Mouse (Mus musculus): ENCODE measurements around the gene Slc17a9. TPM values are rescaled to one million over a fixed set of nuclear protein-coding genes. Genes with fewer than 3 reads are reported as not detected.

Gene Slc17a9
- 0.84 and 1.2 TPM in 2 replicates for polyA plus RNA-seq (2012; rRNA removed)

DNA sequence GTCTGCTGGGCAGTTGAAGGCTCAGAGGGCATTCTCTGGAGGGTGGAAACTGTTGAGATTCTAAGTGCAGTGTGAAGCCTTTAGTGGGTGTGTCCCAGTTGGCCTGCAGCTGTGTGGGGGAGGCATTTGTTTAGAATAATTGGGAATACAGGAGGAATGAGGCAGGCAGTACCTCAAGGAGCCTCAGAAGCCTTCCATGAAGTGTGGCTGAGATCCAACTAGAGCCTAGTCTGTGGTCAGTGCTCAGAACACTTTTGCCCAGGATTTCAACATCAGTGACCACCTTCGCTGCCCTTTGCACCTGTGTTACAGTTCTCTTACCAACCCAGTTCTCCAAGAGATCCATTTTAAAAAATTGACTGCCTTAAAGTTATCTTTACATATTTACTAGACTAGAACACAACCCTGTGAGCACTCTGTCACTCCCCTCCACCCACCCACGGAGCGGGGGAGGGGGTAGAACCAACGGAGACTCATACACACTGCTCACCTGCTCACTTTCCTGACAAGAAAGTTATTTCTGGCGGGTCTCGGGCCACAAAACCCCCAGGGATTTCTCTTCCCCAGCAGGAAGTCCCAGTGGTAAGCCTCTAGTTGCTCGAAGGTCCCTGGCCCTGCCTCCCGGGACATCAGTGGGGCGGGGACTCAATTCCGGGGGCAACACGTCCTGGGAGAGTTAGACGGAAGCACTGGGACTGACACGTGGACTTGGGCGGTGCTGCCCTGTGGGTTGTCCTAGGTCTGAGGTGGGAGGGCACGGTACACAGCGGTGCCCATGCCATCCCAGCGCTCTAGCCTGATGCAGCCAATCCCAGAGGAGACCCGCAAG lies at the start of gene Slc17a9:
Slc17a9 (plus strand) TSS at position 679 of the 829 bp plus-strand sequence.

GRCm38 (mm10) chr2:180709923-180710272 lies 15.2 kb upstream of the Slc17a9 start, which contains the start of the genes Dido1 and Gid8:
Gene Dido1, minus strand, starts transcription at chr2:180709999.
Gene Gid8, plus strand, starts transcription at chr2:180710117.

DNA sequence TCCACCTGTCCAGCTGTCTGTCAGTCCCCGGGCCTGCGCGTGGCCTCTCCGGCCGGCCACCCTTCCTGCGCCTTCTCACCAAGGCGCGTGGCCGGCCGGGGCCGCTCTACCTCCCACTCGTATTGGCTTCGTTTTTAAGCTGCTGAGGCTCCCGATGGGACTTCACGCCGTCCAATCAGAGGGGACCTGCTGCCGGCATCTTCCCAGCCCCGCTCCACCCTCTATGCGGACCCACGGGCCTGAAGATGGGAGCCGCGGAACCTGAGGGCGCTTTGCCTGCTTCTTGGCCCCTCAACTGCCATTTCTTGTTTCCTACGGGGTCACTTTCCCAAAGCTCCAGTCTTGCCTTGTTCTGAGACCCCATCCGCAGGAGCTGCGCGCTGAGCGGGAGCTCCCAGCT lies 51.7 kb downstream of the Slc17a9 start, which contains the start of gene Bhlhe23:
Bhlhe23 (minus strand) TSS at position 108 of the 400 bp plus-strand sequence.

Other genes starting within 250 kb of the Slc17a9 start
- gene Ntsr1, start 225.3 kb upstream of the Slc17a9 start, polyA plus RNA-seq (2012; rRNA removed): 0.12 and 0.67 TPM in 2 replicates
- gene Mrgbp, start 144.0 kb upstream of the Slc17a9 start, polyA plus RNA-seq (2012; rRNA removed): 52.6 and 61.4 TPM in 2 replicates
- gene Ogfr, start 136.0 kb upstream of the Slc17a9 start, polyA plus RNA-seq (2012; rRNA removed): 111 and 118 TPM in 2 replicates
- 13.4 and 32.4 TPM in 2 replicates for gene Col9a3, start 127.5 kb upstream of the Slc17a9 start, polyA plus RNA-seq (2012; rRNA removed)
- gene Tcfl5, start 82.6 kb upstream of the Slc17a9 start, polyA plus RNA-seq (2012; rRNA removed): 0.97 and 1.1 TPM in 2 replicates
- gene Dido1, start 15.3 kb upstream of the Slc17a9 start, polyA plus RNA-seq (2012; rRNA removed): 39.2 and 44.3 TPM in 2 replicates
- gene Gid8, start 15.1 kb upstream of the Slc17a9 start, polyA plus RNA-seq (2012; rRNA removed): 49.7 and 60.5 TPM in 2 replicates
- 4.4 and 9.2 TPM in 2 replicates for gene Bhlhe23, start 51.6 kb downstream of the Slc17a9 start, polyA plus RNA-seq (2012; rRNA removed)
- gene Ythdf1, start 195.7 kb downstream of the Slc17a9 start, polyA plus RNA-seq (2012; rRNA removed): 41.1 and 71.1 TPM in 2 replicates
- 0.29 and 0.41 TPM in 2 replicates for gene Birc7, start 203.8 kb downstream of the Slc17a9 start, polyA plus RNA-seq (2012; rRNA removed)
- gene Nkain4, start 229.4 kb downstream of the Slc17a9 start, polyA plus RNA-seq (2012; rRNA removed): 40.6 and 50.9 TPM in 2 replicates
- 68.6 and 83.8 TPM in 2 replicates for gene Arfgap1, start 242.0 kb downstream of the Slc17a9 start, polyA plus RNA-seq (2012; rRNA removed)

All from central nervous system, embryonic 11.5 days (tissue).